Mouse (Mus musculus) macrophage (primary cell): Measurements from ENCODE around the gene Ncoa7. TPM values are rescaled to one million over a fixed set of nuclear protein-coding genes. Genes with fewer than 3 reads are reported as not detected.

ENCODE experiments used
- polyA plus RNA-seq: library from polyadenylated mRNA; stranded (reverse); fragments of 250-400 nt; gene quantifications from 3 replicates; pipeline ENCODE4 v1.2.4, GENCODE M21; 2018; ENCODE audit warnings: inconsistent platforms

Ncoa7 gene
- polyA plus RNA-seq, 1 experiment from 2014 or later, result 25.4 TPM

Other genes with a start within 250 kb of the Ncoa7 start
- gene Trmt11, start 202.6 kb downstream of the Ncoa7 start, polyA plus RNA-seq, result 4.8 to 7.8 TPM (median 6.3 TPM) in 3 replicates
- gene Hint3, start 173.7 kb downstream of the Ncoa7 start, polyA plus RNA-seq, result 5.1 to 20.7 TPM (median 16.6 TPM) in 3 replicates
- gene Hey2, start 39.5 kb upstream of the Ncoa7 start, polyA plus RNA-seq, result not detected in 3 replicates